Mouse (Mus musculus) kidney, postnatal 0 days (tissue): Measurements from ENCODE around the gene Hemk1. TPM values are rescaled to one million over a fixed set of nuclear protein-coding genes. Genes with fewer than 3 reads are reported as not detected.

Experiments
- ATAC-seq: fragments of 200-750 bp; cut with Nextera tagmentation; replicated peaks from 2 replicates; pipeline ENCODE4 v1.8.0; 2017; ENCODE audit warnings: low read depth, moderate number of reproducible peaks, moderate TSS enrichment, moderate library complexity; ENCODE audit not compliant: low FRiP score
- DNase-seq: peaks from one replicate; pipeline ENCODE4 v3.0.0-alpha.2; 2016; ENCODE audit warnings: low spot score
- H3K27ac ChIP-seq: fragments of 300-500 bp; sonication (generic); 2 replicates; pipeline ENCODE4 v1.5.1; 2014; ENCODE audit warnings: mild to moderate bottlenecking
- H3K27me3 ChIP-seq: fragments of 300-500 bp; sonication (generic); 2 replicates; pipeline ENCODE4 v1.6.1; 2014; ENCODE audit warnings: low read length, mixed read lengths; ENCODE audit not compliant: insufficient read depth
- H3K36me3 ChIP-seq: fragments of 300-500 bp; sonication (generic); 2 replicates; pipeline ENCODE4 v1.6.1; 2014; ENCODE audit warnings: low read length, mixed read lengths; ENCODE audit not compliant: insufficient read depth
- H3K4me1 ChIP-seq: fragments of 300-500 bp; sonication (generic); replicated peaks from 2 replicates; pipeline ENCODE4 v1.6.1; 2014; ENCODE audit warnings: antibody characterized with exemption, low read length, mixed read lengths; ENCODE audit not compliant: insufficient read depth
- H3K4me2 ChIP-seq: fragments of 300-500 bp; sonication (generic); 2 replicates; pipeline ENCODE4 v1.6.1; 2014; ENCODE audit warnings: mild to moderate bottlenecking, low read length, moderate library complexity, mixed read lengths
- H3K4me3 ChIP-seq: fragments of 300-500 bp; sonication (generic); replicated peaks from 2 replicates; pipeline ENCODE4 v1.5.1; 2014; ENCODE audit warnings: low read depth, low read length
- H3K9ac ChIP-seq: fragments of 300-500 bp; sonication (generic); 2 replicates; pipeline ENCODE4 v1.6.1; 2014; ENCODE audit warnings: low read depth, low read length
- H3K9me3 ChIP-seq: fragments of 300-500 bp; sonication (generic); replicated peaks from 2 replicates; pipeline ENCODE4 v1.6.1; 2016; ENCODE audit warnings: low read length, inconsistent platforms, mixed read lengths
- CTCF ChIP-seq: IDR thresholded peaks from 2 replicates; pipeline ENCODE4 v1.5.1; 2016; ENCODE audit warnings: antibody characterized with exemption, low read depth, mild to moderate bottlenecking, moderate library complexity
- WGBS: fragments of 180-500 bp; shearing (Covaris S2); extraction: QIAGEN DNeasy Blood & Tissue Kit; methylation state at CpG from one replicate; pipeline ENCODE4 v1.1.7; 2014; 5-methylcytosine and 5-hydroxymethylcytosine counted together
- polyA plus RNA-seq: library from polyadenylated mRNA; unstranded; fragments of >200 nt; fragmentation: Nextera tagmentation; extraction: Ambion mirVana; gene quantifications from 2 replicates; pipeline ENCODE4 v1.2.1, GENCODE M21; 2015

The Hemk1 gene
- polyA plus RNA-seq, result 10.1 and 11.5 TPM in 2 replicates

- DNase-seq, result peak; percentile 85
- peak within 1 kb of the TSS; percentile 63 for H3K27ac ChIP-seq
- no peak for TF ChIP-seq CTCF
- H3K9me3 ChIP-seq, result no peaks in the 10 kb centered on the region
- no peaks in the 10 kb centered on the region for H3K36me3 ChIP-seq
- H3K4me1 ChIP-seq, result peaks cover 3% of the 10 kb centered on the region; the same call in 1 of the 2 replicates
- peak within 1 kb of the TSS; percentile 65 for H3K9ac ChIP-seq
- ATAC-seq, result peak; percentile 83
- peak within 1 kb of the TSS; percentile 46 for H3K4me3 ChIP-seq
- no peaks in the 10 kb centered on the region; the same call in 1 of the 2 replicates for H3K27me3 ChIP-seq
- WGBS, result 4% methylated on average over 30 of the region's 30 CpGs
- H3K4me2 ChIP-seq, result peak within 1 kb of the TSS; percentile 68
These were observed at the start of gene Hemk1 for GRCm38 (mm10) chr9:107338172-107338883. Gene Hemk1 (minus strand): TSS chr9:107338350.

- Histone ChIP-seq H3K4me2 (no peak overlapping the region), H3K9me3 (no peaks in the 10 kb centered on the region), H3K9ac (no peak overlapping the region), H3K36me3 (no peaks in the 10 kb centered on the region), H3K27ac (no peak overlapping the region), H3K27me3 (peaks cover 5% of the 10 kb centered on the region; the same call in 1 of the 2 replicates), H3K4me1 (no peaks in the 10 kb centered on the region), H3K4me3 (no peak overlapping the region)
- ATAC-seq (no peak), DNase-seq (no peak)
- TF ChIP-seq CTCF, result no peak
- WGBS, result 94% methylated on average over 3 of the region's 3 CpGs
These were observed 49.6 kb upstream of the Hemk1 start for GRCm38 (mm10) chr9:107387708-107388107.

GRCm38 (mm10) chr9:107386722-107387121 lies 48.6 kb upstream of the Hemk1 start:
- Histone ChIP-seq H3K9ac (no peak overlapping the region), H3K9me3 (no peaks in the 10 kb centered on the region), H3K4me1 (no peaks in the 10 kb centered on the region), H3K36me3 (no peaks in the 10 kb centered on the region), H3K4me3 (no peak overlapping the region), H3K4me2 (no peak overlapping the region), H3K27me3 (peaks cover 15% of the 10 kb centered on the region), H3K27ac (no peak overlapping the region)
- ATAC-seq, result no peak
- WGBS, result 43% methylated on average over 3 of the region's 3 CpGs
- no peak for DNase-seq
- TF ChIP-seq CTCF, result peak; percentile 65

- peak; percentile 17 for DNase-seq
- WGBS, result 27% methylated on average over 3 of the region's 3 CpGs
These were observed 46.2 kb upstream of the Hemk1 start for GRCm38 (mm10) chr9:107384396-107384795.

GRCm38 (mm10) chr9:107381723-107382122 lies 43.6 kb upstream of the Hemk1 start:
- 0 out of 2 replicates have a peak, but pooled peaks cover 4% of the 10 kb centered on the region for H3K4me1 ChIP-seq
- H3K27ac ChIP-seq, result no peak overlapping the region
- H3K9ac ChIP-seq, result no peak overlapping the region
- H3K4me2 ChIP-seq, result no peak overlapping the region
- 8% methylated on average over 8 of the region's 8 CpGs for WGBS
- no peaks in the 10 kb centered on the region for H3K36me3 ChIP-seq
- no peak for TF ChIP-seq CTCF
- no peak overlapping the region for H3K4me3 ChIP-seq
- H3K27me3 ChIP-seq, result peaks cover 46% of the 10 kb centered on the region
- DNase-seq, result peak; percentile 77
- ATAC-seq, result no peak
- H3K9me3 ChIP-seq, result no peaks in the 10 kb centered on the region

More at GRCm38 (mm10) chr9:107384396-107384795, 46.2 kb upstream of the Hemk1 start:
- no peak for TF ChIP-seq CTCF
- Histone ChIP-seq H3K27ac (no peak overlapping the region), H3K4me1 (no peaks in the 10 kb centered on the region), H3K4me3 (no peak overlapping the region), H3K36me3 (no peaks in the 10 kb centered on the region), H3K9ac (no peak overlapping the region), H3K9me3 (no peaks in the 10 kb centered on the region), H3K4me2 (no peak overlapping the region), H3K27me3 (peaks cover 26% of the 10 kb centered on the region)
- ATAC-seq, result peak; percentile 57; the same call in 1 of the 2 replicates

- H3K9ac ChIP-seq, result 0 out of 2 replicates have a peak overlapping the region, but pooled peaks have one; percentile 28
- no peak overlapping the region for H3K27ac ChIP-seq
- H3K4me2 ChIP-seq, result peak overlapping the region; percentile 68
- ATAC-seq (no peak), DNase-seq (peak; percentile 76)
- peaks cover 52% of the 10 kb centered on the region for H3K27me3 ChIP-seq
- 2% methylated on average over 35 of the region's 35 CpGs for WGBS
- H3K36me3 ChIP-seq, result no peaks in the 10 kb centered on the region
- no peaks in the 10 kb centered on the region for H3K9me3 ChIP-seq
- H3K4me3 ChIP-seq, result peak overlapping the region; percentile 35
- H3K4me1 ChIP-seq, result 0 out of 2 replicates have a peak, but pooled peaks cover 4% of the 10 kb centered on the region
- no peak for TF ChIP-seq CTCF
These were observed 39.9 kb upstream of the Hemk1 start for GRCm38 (mm10) chr9:107377961-107378512.
